Mouse (Mus musculus) embryonic facial prominence, embryonic 13.5 days (tissue): ENCODE measurements at regions not wholly inside any gene's neighbourhood (a gene's known extent, or its start where the extent isn't known, plus 50 kb on each side); places are given as distances from the start of the nearest gene placed in this dataset.

Experiments
- ATAC-seq: fragments of 200-750 bp; cut with Nextera tagmentation; 2 replicates; pipeline ENCODE4 v1.8.0; 2017; ENCODE audit warnings: low read depth; ENCODE audit not compliant: insufficient number of reproducible peaks, insufficient read depth, low FRiP score, low TSS enrichment
- H3K27ac ChIP-seq: fragments of 300-500 bp; sonication (generic); 2 replicates; pipeline ENCODE4 v1.5.1; 2015; ENCODE audit warnings: moderate library complexity, mild to moderate bottlenecking, inconsistent platforms
- H3K27me3 ChIP-seq: fragments of 300-500 bp; sonication (generic); 2 replicates; pipeline ENCODE4 v1.6.1; 2015; ENCODE audit warnings: mild to moderate bottlenecking, inconsistent platforms
- H3K36me3 ChIP-seq: fragments of 300-500 bp; sonication (generic); 2 replicates; pipeline ENCODE4 v1.6.1; 2015; ENCODE audit warnings: mild to moderate bottlenecking, inconsistent platforms
- H3K4me1 ChIP-seq: fragments of 300-500 bp; sonication (generic); 2 replicates; pipeline ENCODE4 v1.6.1; 2015; ENCODE audit warnings: inconsistent platforms
- H3K4me2 ChIP-seq: fragments of 300-500 bp; sonication (generic); 2 replicates; pipeline ENCODE4 v1.6.1; 2015; ENCODE audit warnings: moderate library complexity, mild to moderate bottlenecking, inconsistent platforms
- H3K4me3 ChIP-seq: fragments of 300-500 bp; sonication (generic); 2 replicates; pipeline ENCODE4 v1.5.1; 2015; ENCODE audit warnings: mild to moderate bottlenecking, inconsistent platforms
- H3K9ac ChIP-seq: fragments of 300-500 bp; sonication (generic); 2 replicates; pipeline ENCODE4 v1.6.1; 2015; ENCODE audit warnings: mild to moderate bottlenecking, inconsistent platforms
- H3K9me3 ChIP-seq: fragments of 300-500 bp; sonication (generic); 2 replicates; pipeline ENCODE4 v1.6.1; 2016; ENCODE audit warnings: inconsistent platforms
- WGBS: fragments of 180-500 bp; shearing (Covaris S2); methylation state at CpG from one replicate; pipeline ENCODE4 v1.1.7; 2015; ENCODE audit warnings: mixed read lengths; 5-methylcytosine and 5-hydroxymethylcytosine counted together

DNA sequence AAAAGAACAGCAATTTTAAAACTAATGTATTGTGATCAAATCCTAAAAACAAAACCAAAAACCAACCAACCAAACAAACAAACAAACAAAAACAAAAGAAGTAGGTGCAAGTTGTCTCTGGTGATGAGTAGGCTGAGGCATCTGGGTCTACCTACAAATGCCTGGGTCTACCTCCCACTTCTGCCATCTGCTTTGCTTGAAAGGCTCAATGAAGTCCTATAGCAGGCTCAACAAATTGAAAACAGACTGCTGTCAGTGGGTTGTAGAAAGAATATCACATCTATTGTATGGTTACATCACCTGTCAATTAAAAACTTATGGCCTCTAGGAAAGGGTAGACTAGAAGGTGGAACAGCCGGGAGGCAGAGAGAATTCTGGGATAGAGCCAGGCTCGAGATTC is 197.4 kb upstream of the Afdn start:
- ATAC-seq = no peak
- no peak overlapping the region for H3K4me2 ChIP-seq
- H3K27ac ChIP-seq = no peak overlapping the region
- H3K9ac ChIP-seq = no peak overlapping the region
- no peaks in the 10 kb centered on the region for H3K27me3 ChIP-seq
- no peaks in the 10 kb centered on the region for H3K36me3 ChIP-seq
- no peaks in the 10 kb centered on the region for H3K9me3 ChIP-seq
- H3K4me3 ChIP-seq = no peak overlapping the region
- H3K4me1 ChIP-seq = no peaks in the 10 kb centered on the region
- WGBS = 57% methylated on average over 2 of the region's 2 CpGs

DNA sequence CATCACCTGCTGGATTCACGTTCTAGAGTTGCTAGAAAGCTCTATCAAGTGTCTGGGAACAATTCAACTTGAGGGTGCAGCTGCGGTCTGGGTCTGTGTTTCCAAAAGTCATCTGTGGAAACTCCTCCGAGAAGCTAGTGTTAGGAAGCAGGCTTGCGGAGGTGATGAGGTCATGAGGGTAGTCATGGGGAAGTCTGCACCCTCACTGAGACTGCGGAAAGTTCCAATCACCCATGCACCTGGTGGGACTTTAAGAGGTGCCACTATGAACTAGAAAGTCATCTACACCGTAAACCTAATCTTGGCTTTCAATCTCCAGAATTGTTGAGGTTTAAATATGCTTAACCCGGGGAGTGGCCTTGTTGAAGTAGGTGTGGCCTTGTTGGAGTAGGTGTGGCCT is 195.5 kb upstream of the Afdn start:
- Histone ChIP-seq H3K9me3 (no peaks in the 10 kb centered on the region), H3K4me1 (no peaks in the 10 kb centered on the region), H3K27ac (no peak overlapping the region), H3K9ac (no peak overlapping the region), H3K36me3 (no peaks in the 10 kb centered on the region), H3K4me3 (no peak overlapping the region), H3K27me3 (no peaks in the 10 kb centered on the region), H3K4me2 (no peak overlapping the region)
- ATAC-seq = no peak
- WGBS = 88% methylated on average over 7 of the region's 7 CpGs

DNA sequence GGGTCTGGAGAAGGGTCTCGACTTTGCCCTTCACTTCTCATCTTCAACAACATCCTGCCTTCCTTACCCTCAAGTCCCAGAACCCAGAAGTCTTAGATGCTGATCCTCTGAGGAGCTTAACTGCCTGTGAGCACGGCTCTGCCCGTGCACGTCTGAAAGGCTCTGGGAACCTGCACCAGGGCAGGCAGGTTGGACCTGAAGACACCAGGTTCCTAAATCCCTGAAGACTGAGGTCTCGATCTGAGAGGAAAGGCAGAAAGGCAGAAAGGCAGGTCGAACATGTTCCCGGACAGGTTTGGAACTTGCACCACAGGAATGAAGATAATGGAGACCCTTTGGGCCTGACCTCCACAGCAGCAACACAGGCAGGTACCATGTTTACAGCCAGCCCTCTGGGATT is 193.7 kb upstream of the Afdn start:
- WGBS = 75% methylated on average over 7 of the region's 7 CpGs
- ATAC-seq = 0 out of 2 replicates have a peak, but pooled peaks have one; percentile 7
- no peak overlapping the region for H3K4me3 ChIP-seq

GRCm38 (mm10) chr17:13567183-13567582 is 193.2 kb upstream of the Afdn start:
- Histone ChIP-seq H3K4me3 (no peak overlapping the region), H3K27me3 (no peaks in the 10 kb centered on the region), H3K9ac (no peak overlapping the region), H3K36me3 (no peaks in the 10 kb centered on the region), H3K27ac (peak overlapping the region; percentile 39; the same call in 1 of the 2 replicates), H3K9me3 (no peaks in the 10 kb centered on the region), H3K4me1 (no peaks in the 10 kb centered on the region), H3K4me2 (no peak overlapping the region)
- WGBS = 66% methylated on average over 3 of the region's 3 CpGs
- no peak for ATAC-seq

More for the DNA sequence above, 193.7 kb upstream of the Afdn start:
- Histone ChIP-seq H3K4me1 (no peaks in the 10 kb centered on the region), H3K27me3 (no peaks in the 10 kb centered on the region), H3K36me3 (no peaks in the 10 kb centered on the region), H3K9ac (no peak overlapping the region), H3K4me2 (no peak overlapping the region), H3K9me3 (no peaks in the 10 kb centered on the region), H3K27ac (peak overlapping the region; percentile 39; the same call in 1 of the 2 replicates)

DNA sequence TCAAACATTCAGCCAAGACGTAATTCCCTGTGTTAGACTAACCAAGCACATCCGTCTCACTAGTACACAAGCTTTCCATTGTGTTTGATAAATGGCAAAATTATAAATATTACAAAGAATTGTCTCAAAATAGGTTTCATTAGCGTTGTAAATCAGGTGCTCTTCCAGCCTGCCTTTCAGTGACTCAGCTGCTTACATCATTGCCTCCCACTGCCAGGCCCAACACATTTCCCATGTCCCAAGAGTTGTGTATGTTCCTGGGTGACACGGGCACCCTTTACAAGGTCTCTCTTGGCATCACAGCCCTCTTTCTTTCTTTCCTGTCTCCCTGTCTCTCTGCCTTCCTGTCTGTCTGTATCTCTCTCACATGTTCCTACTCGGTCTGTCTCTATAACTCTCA is 189.5 kb upstream of the Afdn start:
- WGBS = 86% methylated on average over 5 of the region's 5 CpGs
- H3K9me3 ChIP-seq = no peaks in the 10 kb centered on the region
- ATAC-seq = no peak
- no peaks in the 10 kb centered on the region for H3K27me3 ChIP-seq
- no peaks in the 10 kb centered on the region for H3K36me3 ChIP-seq
- no peak overlapping the region for H3K4me3 ChIP-seq
- no peak overlapping the region for H3K9ac ChIP-seq
- no peak overlapping the region for H3K27ac ChIP-seq
- H3K4me1 ChIP-seq = peaks cover 5% of the 10 kb centered on the region; the same call in 1 of the 2 replicates
- H3K4me2 ChIP-seq = no peak overlapping the region

- Histone ChIP-seq H3K4me1 (peaks cover 5% of the 10 kb centered on the region; the same call in 1 of the 2 replicates), H3K27ac (no peak overlapping the region), H3K36me3 (no peaks in the 10 kb centered on the region), H3K4me3 (no peak overlapping the region), H3K9ac (no peak overlapping the region), H3K4me2 (no peak overlapping the region), H3K9me3 (no peaks in the 10 kb centered on the region), H3K27me3 (no peaks in the 10 kb centered on the region)
- WGBS = 60% methylated on average over 8 of the region's 8 CpGs
- no peak for ATAC-seq
These were observed 188.0 kb upstream of the Afdn start for GRCm38 (mm10) chr17:13572204-13572833.

GRCm38 (mm10) chr17:13573036-13573435 is 187.3 kb upstream of the Afdn start:
- H3K4me3 ChIP-seq = no peak overlapping the region
- H3K36me3 ChIP-seq = no peaks in the 10 kb centered on the region
- no peak for ATAC-seq
- H3K27me3 ChIP-seq = no peaks in the 10 kb centered on the region
- H3K9ac ChIP-seq = no peak overlapping the region
- no peak overlapping the region for H3K4me2 ChIP-seq
- 58% methylated on average over 9 of the region's 9 CpGs for WGBS
- H3K9me3 ChIP-seq = no peaks in the 10 kb centered on the region
- no peak overlapping the region for H3K27ac ChIP-seq
- H3K4me1 ChIP-seq = peaks cover 5% of the 10 kb centered on the region; the same call in 1 of the 2 replicates

DNA sequence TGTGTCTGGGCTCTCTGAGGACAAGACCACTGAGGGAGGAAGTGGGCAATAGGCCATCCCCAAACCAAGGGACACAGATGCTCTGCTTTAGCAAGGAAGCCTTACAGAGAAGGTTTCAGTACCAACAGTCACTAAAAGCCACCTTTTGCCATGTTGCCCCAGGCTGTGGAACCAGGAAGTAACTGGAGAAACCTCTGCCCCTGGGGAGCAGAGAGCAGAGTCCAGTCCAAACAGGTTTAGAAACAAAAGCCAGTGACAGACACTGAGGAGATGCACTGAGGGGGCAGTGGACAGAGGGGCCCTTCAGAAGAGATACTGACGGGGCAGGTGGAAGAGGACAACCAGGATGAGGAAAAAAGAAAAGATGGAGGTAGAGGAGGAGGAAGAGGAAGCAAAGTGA is 186.2 kb upstream of the Afdn start:
- Histone ChIP-seq H3K9me3 (no peaks in the 10 kb centered on the region), H3K27ac (no peak overlapping the region), H3K4me1 (peaks cover 5% of the 10 kb centered on the region; the same call in 1 of the 2 replicates), H3K4me3 (no peak overlapping the region), H3K27me3 (no peaks in the 10 kb centered on the region), H3K9ac (no peak overlapping the region), H3K4me2 (no peak overlapping the region), H3K36me3 (no peaks in the 10 kb centered on the region)
- 58% methylated on average over 1 of the region's 1 CpGs for WGBS
- ATAC-seq = no peak

DNA sequence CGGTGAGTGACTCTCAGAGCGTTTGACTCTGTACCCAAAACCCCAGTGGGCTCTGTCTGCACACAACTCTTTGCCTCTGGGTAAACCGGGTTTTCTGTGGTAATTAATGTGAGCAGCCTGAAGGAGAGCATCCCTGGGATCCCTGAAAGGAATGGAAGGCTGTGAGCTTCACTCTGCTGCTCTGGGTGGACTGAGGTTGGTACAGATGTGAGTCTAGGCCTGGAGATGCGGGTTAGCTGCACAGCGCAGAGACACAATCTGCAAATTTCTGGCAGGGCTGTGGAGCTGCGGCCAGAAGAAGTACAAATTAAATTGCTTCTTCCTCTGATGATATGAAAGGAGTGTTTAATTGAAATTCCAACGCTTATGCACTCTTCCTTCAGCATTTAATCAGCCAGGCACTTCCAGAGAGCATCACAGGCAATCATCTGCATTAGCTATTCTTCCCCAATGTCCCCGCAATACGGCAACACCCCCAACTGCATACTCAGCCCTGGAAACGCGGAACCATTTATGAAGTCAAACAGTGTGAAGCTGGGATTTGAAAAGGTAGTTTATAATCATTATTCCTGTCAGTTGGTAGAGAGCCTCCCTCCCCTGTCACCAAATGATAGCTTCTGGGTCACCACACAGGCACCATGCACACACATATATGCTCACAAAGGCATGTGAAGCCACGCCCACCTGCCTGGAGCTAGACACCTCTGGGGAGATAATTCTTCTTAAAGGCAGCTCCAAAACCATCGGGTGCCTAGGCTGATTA is 185.5 kb upstream of the Afdn start:
- no peaks in the 10 kb centered on the region for H3K9me3 ChIP-seq
- no peak overlapping the region for H3K4me2 ChIP-seq
- no peak for ATAC-seq
- H3K9ac ChIP-seq = no peak overlapping the region
- no peak overlapping the region for H3K4me3 ChIP-seq
- H3K27ac ChIP-seq = no peak overlapping the region
- 59% methylated on average over 13 of the region's 13 CpGs for WGBS
- no peaks in the 10 kb centered on the region for H3K36me3 ChIP-seq
- no peaks in the 10 kb centered on the region for H3K27me3 ChIP-seq
- H3K4me1 ChIP-seq = peaks cover 5% of the 10 kb centered on the region; the same call in 1 of the 2 replicates

DNA sequence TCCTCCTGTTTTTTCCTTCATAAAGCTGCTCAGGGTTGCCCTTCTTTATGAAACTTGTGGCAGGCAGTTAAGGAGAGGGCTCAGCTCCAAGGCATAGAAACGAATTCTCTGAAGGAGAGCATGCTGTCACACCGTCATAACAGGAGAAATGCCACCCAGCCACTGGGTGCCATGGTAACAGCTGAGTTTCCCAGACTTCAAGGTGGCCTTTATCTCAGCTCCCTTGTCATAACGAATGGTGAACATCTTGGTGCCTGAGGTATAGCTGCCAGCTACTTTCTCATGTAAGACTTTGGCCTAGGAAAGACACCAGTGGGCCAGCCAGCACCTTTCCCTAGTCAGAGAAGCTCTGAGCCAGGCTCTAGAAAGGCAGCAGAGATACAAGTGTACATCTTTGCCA is 182.5 kb upstream of the Afdn start:
- Histone ChIP-seq H3K27ac (no peak overlapping the region), H3K9me3 (no peaks in the 10 kb centered on the region), H3K4me1 (peaks cover 5% of the 10 kb centered on the region; the same call in 1 of the 2 replicates), H3K36me3 (no peaks in the 10 kb centered on the region), H3K9ac (no peak overlapping the region), H3K4me2 (no peak overlapping the region), H3K27me3 (no peaks in the 10 kb centered on the region), H3K4me3 (no peak overlapping the region)
- no peak for ATAC-seq
- 74% methylated on average over 3 of the region's 3 CpGs for WGBS

DNA sequence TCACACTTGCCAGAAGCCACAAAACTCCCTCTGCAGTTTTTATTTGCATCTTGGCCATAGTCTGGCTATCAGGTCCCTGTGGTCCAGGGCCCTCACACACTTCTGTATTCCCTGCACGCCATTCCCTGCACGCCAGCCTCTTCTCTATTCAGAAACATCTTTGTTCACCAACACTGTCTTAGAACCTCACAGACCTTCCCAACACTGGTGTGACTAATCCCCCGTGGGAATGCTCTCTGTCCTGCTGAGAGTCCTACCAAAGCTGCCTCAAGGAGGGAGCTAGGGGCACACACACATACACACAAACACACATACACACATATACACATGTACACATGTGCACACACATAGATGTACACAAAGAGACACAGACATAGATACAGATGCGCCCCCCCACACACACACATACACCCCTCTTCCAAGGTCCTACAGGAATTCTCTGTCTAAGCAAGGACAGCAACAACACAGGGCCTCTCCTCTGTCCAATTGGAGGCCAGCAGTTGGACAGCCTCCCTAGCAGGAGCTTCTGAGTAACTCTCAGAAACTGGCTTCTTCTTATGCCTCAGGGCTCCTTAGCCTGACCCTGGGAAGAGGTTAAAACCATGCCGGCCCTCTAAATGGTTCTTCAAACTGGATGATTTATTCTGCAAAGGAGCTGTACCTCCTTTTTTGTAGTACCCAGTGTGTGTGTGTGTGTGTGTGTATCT is 179.0 kb upstream of the Afdn start:
- H3K27me3 ChIP-seq = no peaks in the 10 kb centered on the region
- no peak overlapping the region for H3K4me3 ChIP-seq
- no peak overlapping the region for H3K9ac ChIP-seq
- no peaks in the 10 kb centered on the region for H3K9me3 ChIP-seq
- WGBS = 62% methylated on average over 5 of the region's 5 CpGs
- no peak overlapping the region for H3K27ac ChIP-seq
- H3K4me2 ChIP-seq = no peak overlapping the region
- H3K4me1 ChIP-seq = no peaks in the 10 kb centered on the region
- ATAC-seq = no peak
- H3K36me3 ChIP-seq = no peaks in the 10 kb centered on the region
